Mouse (Mus musculus) heart, embryonic 14.5 days (tissue): Measurements from ENCODE around the gene 1810062G17Rik. TPM values are rescaled to one million over a fixed set of nuclear protein-coding genes. Genes with fewer than 3 reads are reported as not detected.
A peak's percentile ranks its signal among the peaks of the same experiment; 100 is the strongest.

Experiments
- ATAC-seq: fragments of 200-750 bp; cut with Nextera tagmentation; 2 replicates; pipeline ENCODE4 v1.8.0; 2017; ENCODE audit warnings: low read depth, moderate TSS enrichment; ENCODE audit not compliant: insufficient number of reproducible peaks, insufficient read depth, low FRiP score
- H3K27ac ChIP-seq, 2 experiments: fragments of 200-500 bp in 1 of 2; fragments of 300-500 bp in 1 of 2; sonication (generic) in 1 of 2; replicated peaks in 1 of 2; 2 replicates each; pipeline ENCODE4 v1.5.1; 2012 to 2014; ENCODE audit warnings: low read depth in 2 of 2, low read length in 2 of 2, control low read depth in 1 of 2, mild to moderate bottlenecking in 1 of 2, mixed read lengths in 1 of 2; ENCODE audit not compliant: control insufficient read depth in 1 of 2, insufficient read depth in 1 of 2
- H3K27me3 ChIP-seq: fragments of 300-500 bp; sonication (generic); 2 replicates; pipeline ENCODE4 v1.6.1; 2014; ENCODE audit warnings: mild to moderate bottlenecking, low read length, control low read depth; ENCODE audit not compliant: control insufficient read depth, insufficient read depth
- H3K36me3 ChIP-seq: fragments of 300-500 bp; sonication (generic); 2 replicates; pipeline ENCODE4 v1.6.1; 2014; ENCODE audit warnings: mild to moderate bottlenecking, control low read depth, low read length, mixed read lengths; ENCODE audit not compliant: control insufficient read depth, insufficient read depth
- H3K4me1 ChIP-seq, 2 experiments: fragments of 200-500 bp in 1 of 2; fragments of 300-500 bp in 1 of 2; sonication (generic) in 1 of 2; 2 replicates each; pipeline ENCODE4 v1.6.1; 2012 to 2014; ENCODE audit warnings: low read length in 2 of 2, control low read depth in 1 of 2, mixed read lengths in 1 of 2; ENCODE audit not compliant: control insufficient read depth in 2 of 2, insufficient read depth in 2 of 2
- H3K4me2 ChIP-seq: fragments of 300-500 bp; sonication (generic); 2 replicates; pipeline ENCODE4 v1.6.1; 2014; ENCODE audit warnings: mild to moderate bottlenecking, low read length
- H3K4me3 ChIP-seq, 2 experiments: fragments of 200-500 bp in 1 of 2; fragments of 300-500 bp in 1 of 2; sonication (generic) in 1 of 2; 2 replicates each; pipeline ENCODE4 v1.5.1; 2012 to 2014; ENCODE audit warnings: low read length in 2 of 2, mild to moderate bottlenecking in 2 of 2, control low read depth in 1 of 2, low read depth in 1 of 2, moderate library complexity in 1 of 2; ENCODE audit not compliant: control insufficient read depth in 1 of 2, insufficient read depth in 1 of 2
- H3K9ac ChIP-seq: fragments of 300-500 bp; sonication (generic); 2 replicates; pipeline ENCODE4 v1.6.1; 2014; ENCODE audit warnings: mild to moderate bottlenecking, low read length
- H3K9me3 ChIP-seq: fragments of 300-500 bp; sonication (generic); 2 replicates; pipeline ENCODE4 v1.6.1; 2016; ENCODE audit warnings: low read length, control low read depth; ENCODE audit not compliant: control insufficient read depth
- WGBS: fragments of 180-500 bp; shearing (Covaris S2); extraction: QIAGEN DNeasy Blood & Tissue Kit; methylation state at CpG from one replicate; pipeline ENCODE4 v1.1.7; 2014; 5-methylcytosine and 5-hydroxymethylcytosine counted together
- polyA plus RNA-seq: library from polyadenylated mRNA; unstranded; fragments of >200 nt; fragmentation: Nextera tagmentation; extraction: Ambion mirVana; gene quantifications from 2 replicates; pipeline ENCODE4 v1.2.1, GENCODE M21; 2014

1810062G17Rik gene
- polyA plus RNA-seq, 1 experiment from 2014 or later, result 1.4 TPM

DNA sequence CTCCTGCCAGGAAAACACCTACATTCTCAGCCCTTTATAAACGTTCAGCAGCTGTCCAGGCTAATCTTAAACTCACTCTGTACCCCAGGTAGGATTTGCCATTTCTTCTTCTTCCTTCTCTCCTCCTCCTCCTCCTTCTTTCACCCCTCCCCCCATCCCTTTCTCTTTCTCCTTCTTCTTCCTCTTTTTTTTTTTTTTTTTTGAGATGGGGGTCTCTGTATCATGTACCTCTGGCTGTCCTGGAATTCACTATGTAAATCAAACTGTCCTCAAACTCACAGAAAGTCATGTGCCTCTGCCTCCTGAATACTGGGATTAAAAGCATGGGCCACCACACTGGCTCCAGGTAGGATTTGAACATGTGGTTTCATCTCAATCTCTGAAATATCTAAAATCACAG, 13.4 kb upstream of the 1810062G17Rik start:
- H3K4me3 ChIP-seq, result no peak overlapping the region
- H3K36me3 ChIP-seq, result peaks cover 75% of the 10 kb centered on the region
- WGBS, result 29% methylated on average over 1 of the region's 1 CpGs
- no peak for ATAC-seq
- no peak overlapping the region for H3K27ac ChIP-seq
- H3K27me3 ChIP-seq, result no peaks in the 10 kb centered on the region
- peaks cover 8 to 10% of the 10 kb centered on the region in 2 experiments; a peak in 2 of 4 replicates for H3K4me1 ChIP-seq
- H3K9ac ChIP-seq, result no peak overlapping the region
- H3K4me2 ChIP-seq, result no peak overlapping the region
- no peaks in the 10 kb centered on the region for H3K9me3 ChIP-seq

DNA sequence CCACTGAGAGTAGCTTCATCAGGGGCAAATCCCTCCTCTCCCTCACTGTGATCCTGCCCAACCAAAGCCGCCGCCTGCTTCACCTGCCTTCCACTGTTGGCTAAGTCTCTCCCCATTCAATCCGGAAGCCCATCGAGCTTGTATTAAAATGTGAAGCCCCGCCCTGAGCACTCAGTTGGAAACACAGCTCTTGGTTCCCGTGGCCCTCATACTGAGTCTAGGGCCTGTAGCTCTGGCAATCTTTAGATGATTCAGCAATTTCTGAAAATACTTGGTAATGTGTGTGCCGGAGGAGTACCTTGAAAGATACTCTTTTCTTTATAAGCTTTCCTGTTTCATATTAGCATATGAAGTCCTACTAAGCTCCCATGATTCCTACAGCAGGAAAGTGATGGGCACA, 10.2 kb upstream of the 1810062G17Rik start:
- Histone ChIP-seq H3K4me1 (peaks cover 11 to 26% of the 10 kb centered on the region in 2 experiments; a peak in 3 of 4 replicates), H3K36me3 (peaks cover 50% of the 10 kb centered on the region), H3K4me3 (no peak overlapping the region), H3K4me2 (no peak overlapping the region), H3K9ac (no peak overlapping the region), H3K9me3 (no peaks in the 10 kb centered on the region), H3K27ac (no peak overlapping the region), H3K27me3 (no peaks in the 10 kb centered on the region)
- ATAC-seq, result no peak
- WGBS, result 53% methylated on average over 7 of the region's 7 CpGs

DNA sequence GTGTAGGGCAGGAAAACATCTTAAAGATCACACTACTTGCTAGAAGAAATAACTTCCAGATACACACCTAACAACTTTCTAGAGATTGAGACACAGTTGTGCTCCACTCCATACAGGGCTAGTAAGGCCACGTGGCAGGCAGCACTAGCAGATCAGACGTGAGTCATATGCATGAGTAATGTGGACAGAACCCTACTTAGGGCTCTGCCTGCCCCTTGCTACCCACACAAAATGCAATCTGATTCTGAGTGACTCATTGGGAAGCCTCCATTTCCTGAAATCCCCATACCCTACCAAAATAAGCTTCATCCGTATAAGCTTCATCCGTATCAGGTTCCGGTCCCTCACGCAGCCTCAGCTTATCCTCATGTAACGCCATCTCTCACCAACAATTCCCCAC, 8.1 kb upstream of the 1810062G17Rik start:
- H3K27me3 ChIP-seq, result no peaks in the 10 kb centered on the region
- no peak overlapping the region for H3K4me2 ChIP-seq
- 71% methylated on average over 7 of the region's 7 CpGs for WGBS
- no peaks in the 10 kb centered on the region for H3K9me3 ChIP-seq
- no peak overlapping the region for H3K4me3 ChIP-seq
- H3K36me3 ChIP-seq, result peaks cover 34% of the 10 kb centered on the region
- H3K4me1 ChIP-seq, result peaks cover 17 to 38% of the 10 kb centered on the region in 2 experiments
- no peak overlapping the region for H3K27ac ChIP-seq
- no peak for ATAC-seq
- H3K9ac ChIP-seq, result no peak overlapping the region

DNA sequence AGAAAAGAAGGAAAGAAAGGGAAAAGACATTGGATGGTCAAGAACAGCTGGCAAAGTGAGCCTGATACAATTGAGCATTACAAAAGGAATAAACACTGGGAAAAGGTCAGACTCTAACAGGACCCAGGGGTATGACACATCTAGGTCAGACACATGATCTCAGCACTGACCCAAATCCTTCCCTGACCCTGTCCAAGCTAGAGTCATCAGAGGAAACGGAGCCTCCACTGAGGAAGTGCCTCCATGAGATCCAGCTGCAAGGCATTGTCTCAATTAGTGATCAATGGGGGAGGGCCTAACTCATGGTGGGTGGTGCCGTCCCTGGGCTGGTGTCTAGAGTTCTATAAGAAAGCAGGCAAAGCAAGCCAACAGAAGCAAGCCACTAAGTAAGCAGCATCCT, 6.9 kb upstream of the 1810062G17Rik start:
- no peak overlapping the region for H3K9ac ChIP-seq
- H3K4me2 ChIP-seq, result no peak overlapping the region
- 0 out of 2 replicates have a peak, but pooled peaks have one; percentile 12 for ATAC-seq
- H3K27ac ChIP-seq, result no peak overlapping the region
- WGBS, result 69% methylated on average over 2 of the region's 2 CpGs
- H3K4me3 ChIP-seq, result no peak overlapping the region
- H3K4me1 ChIP-seq, result peaks cover 19 to 47% of the 10 kb centered on the region in 2 experiments
- peaks cover 21% of the 10 kb centered on the region for H3K36me3 ChIP-seq
- no peaks in the 10 kb centered on the region for H3K9me3 ChIP-seq
- H3K27me3 ChIP-seq, result no peaks in the 10 kb centered on the region

DNA sequence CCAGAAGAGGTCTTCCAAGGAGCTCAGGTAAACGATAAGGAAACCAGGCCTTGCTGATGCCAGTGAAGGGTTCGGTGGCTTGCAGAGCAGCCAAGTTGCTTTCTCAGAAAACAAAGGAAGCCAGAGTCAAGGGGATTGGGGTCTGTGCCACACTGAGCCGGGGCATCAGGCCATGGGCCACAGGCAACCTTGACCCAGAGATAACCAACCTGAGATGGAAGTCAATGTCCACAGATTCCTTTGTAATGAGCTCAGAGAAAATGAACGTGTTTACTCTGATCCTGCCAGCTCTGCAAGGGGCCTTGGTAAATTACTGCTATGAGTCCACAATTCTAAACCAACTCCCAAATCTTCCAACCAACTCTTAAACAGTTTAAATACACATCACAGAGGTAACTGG, 3.9 kb upstream of the 1810062G17Rik start:
- WGBS, result 46% methylated on average over 4 of the region's 4 CpGs
- no peak for ATAC-seq
- H3K27me3 ChIP-seq, result no peaks in the 10 kb centered on the region
- no peaks in the 10 kb centered on the region for H3K9me3 ChIP-seq
- H3K4me2 ChIP-seq, result peak overlapping the region; percentile 36
- peaks cover 11% of the 10 kb centered on the region; the same call in 1 of the 2 replicates for H3K36me3 ChIP-seq
- no peak overlapping the region for H3K4me3 ChIP-seq
- peaks cover 20 to 51% of the 10 kb centered on the region in 2 experiments for H3K4me1 ChIP-seq
- no peak overlapping the region for H3K27ac ChIP-seq
- no peak overlapping the region for H3K9ac ChIP-seq

DNA sequence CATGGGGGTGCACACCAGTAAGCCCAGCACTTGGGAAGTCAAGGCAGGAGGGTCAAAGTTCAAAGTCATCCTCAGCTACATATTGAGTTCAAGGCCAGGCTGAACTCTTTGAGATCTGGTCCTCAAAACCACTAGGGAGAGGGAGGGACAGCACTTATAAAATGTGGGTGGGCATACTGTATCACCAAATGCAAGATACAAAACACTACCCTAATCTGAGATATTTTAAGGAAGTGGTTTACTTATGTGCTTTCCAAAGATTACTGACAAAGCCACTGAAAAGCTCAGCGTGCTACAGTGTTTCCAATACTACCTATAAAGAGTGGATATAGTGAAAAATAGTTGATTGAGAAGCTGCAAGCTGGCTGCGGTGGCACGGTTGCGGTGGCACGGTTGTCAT, 2.5 kb upstream of the 1810062G17Rik start:
- WGBS, result 89% methylated on average over 5 of the region's 5 CpGs
- no peak for ATAC-seq
- Histone ChIP-seq H3K9ac (no peak overlapping the region), H3K4me1 (peaks cover 19 to 47% of the 10 kb centered on the region in 2 experiments), H3K9me3 (no peaks in the 10 kb centered on the region), H3K27me3 (no peaks in the 10 kb centered on the region), H3K36me3 (peaks cover 11% of the 10 kb centered on the region; the same call in 1 of the 2 replicates), H3K4me3 (no peak overlapping the region), H3K27ac (no peak overlapping the region), H3K4me2 (peak overlapping the region; percentile 28; the same call in 1 of the 2 replicates)

DNA sequence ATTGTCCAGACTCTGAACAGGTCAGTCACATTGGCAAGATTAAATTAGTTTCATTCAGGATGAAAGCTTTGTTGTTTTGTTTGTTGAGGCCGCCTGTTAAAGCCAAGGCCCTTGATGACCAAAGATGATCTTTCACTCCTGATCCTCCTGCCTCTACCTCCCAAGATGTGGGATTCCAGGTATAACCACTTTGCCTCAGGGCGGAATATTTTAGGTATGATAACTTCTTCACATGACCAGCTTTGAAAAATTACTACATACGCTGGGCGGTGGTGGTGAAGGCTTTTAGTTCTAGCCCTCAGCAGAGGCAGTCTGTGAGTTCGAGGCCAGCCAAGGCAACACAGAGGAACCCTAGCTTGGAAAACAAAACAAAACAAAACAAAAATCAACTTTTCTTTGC, 1.3 kb upstream of the 1810062G17Rik start:
- Histone ChIP-seq H3K36me3 (peaks cover 11% of the 10 kb centered on the region; the same call in 1 of the 2 replicates), H3K9me3 (no peaks in the 10 kb centered on the region), H3K4me3 (peak overlapping the region; percentile 86 to 91), H3K27me3 (no peaks in the 10 kb centered on the region), H3K4me2 (peak overlapping the region; percentile 78), H3K4me1 (peaks cover 16 to 46% of the 10 kb centered on the region in 2 experiments), H3K9ac (peak overlapping the region; percentile 93), H3K27ac (peak overlapping the region in 1 of 2 experiments; percentile 91; a peak in 1 of 4 replicates)
- no peak for ATAC-seq
- WGBS, result 64% methylated on average over 5 of the region's 5 CpGs

DNA sequence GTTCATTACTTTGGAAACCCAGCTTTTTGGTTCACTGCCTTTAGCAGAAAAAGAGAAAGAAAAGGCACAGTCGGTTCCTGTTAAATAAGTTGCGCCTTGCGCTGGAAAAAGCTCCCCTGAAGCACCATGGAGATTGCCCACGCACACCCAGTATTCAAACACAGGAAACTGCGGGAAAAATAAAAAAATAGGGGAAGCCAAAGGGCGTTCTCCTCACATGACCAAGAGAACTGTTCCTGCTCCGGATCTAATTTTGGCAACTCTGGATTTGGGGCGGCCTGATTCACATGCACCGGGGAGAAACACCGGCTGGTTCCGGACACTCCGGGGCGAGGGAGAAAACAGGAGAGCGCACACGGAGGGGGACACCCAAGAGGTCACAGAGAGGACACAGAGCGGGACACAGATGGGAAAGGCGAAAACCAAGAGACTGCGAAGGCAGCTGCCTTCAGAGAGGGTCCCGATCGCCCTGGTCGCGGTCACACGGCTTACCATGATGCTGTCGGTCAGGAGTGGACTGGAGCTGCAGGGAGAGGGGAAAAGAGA, 726 bp upstream of the 1810062G17Rik start:
- Histone ChIP-seq H3K27ac (peak overlapping the region; percentile 91 to 96), H3K36me3 (peaks cover 7% of the 10 kb centered on the region; the same call in 1 of the 2 replicates), H3K4me3 (peak overlapping the region; percentile 86 to 91), H3K4me1 (peaks cover 16 to 40% of the 10 kb centered on the region in 2 experiments), H3K9ac (peak overlapping the region; percentile 93), H3K4me2 (peak overlapping the region; percentile 78), H3K9me3 (no peaks in the 10 kb centered on the region), H3K27me3 (no peaks in the 10 kb centered on the region)
- under 1% methylated on average over 24 of the region's 24 CpGs for WGBS
- ATAC-seq, result peak; percentile 10
